Mouse (Mus musculus) liver, postnatal 0 days (tissue): ENCODE measurements around the gene Lrrc3.

Experiments
- CTCF ChIP-seq: sonication (generic); IDR thresholded peaks from 2 replicates; pipeline ENCODE4 v1.5.1; 2016; ENCODE audit warnings: antibody characterized with exemption, low read depth
- EP300 ChIP-seq: IDR thresholded peaks from 2 replicates; pipeline ENCODE4 v1.6.1; 2016; ENCODE audit warnings: antibody characterized with exemption, low read depth, mild to moderate bottlenecking

GRCm38 (mm10) chr10:77869651-77870050 is 32.7 kb downstream of the Lrrc3 start:
- no peak for TF ChIP-seq CTCF
- TF ChIP-seq EP300, result no peak
